Mouse (Mus musculus) adrenal gland, postnatal 25 days (tissue): ENCODE data around the gene Xpnpep2. TPM values are rescaled to one million over a fixed set of nuclear protein-coding genes. Genes with fewer than 3 reads are reported as not detected.

Source experiments
- DNase-seq: peaks from one replicate; pipeline ENCODE4 v3.0.0; 2021; ENCODE audit warnings: mixed read lengths
- total RNA-seq: library from RNA; stranded (reverse); gene quantifications from 2 replicates; pipeline ENCODE4 v1.2.3, GENCODE M21; 2021

Xpnpep2 gene
- total RNA-seq, 1 experiment from 2014 or later = 0.76 TPM

GRCm38 (mm10) chrX:48170368-48170767, 61.8 kb downstream of the Xpnpep2 start:
- no peak for DNase-seq

- DNase-seq = no peak
Measured at GRCm38 (mm10) chrX:48181844-48182243, 73.3 kb downstream of the Xpnpep2 start.

- no peak for DNase-seq
Measured at GRCm38 (mm10) chrX:48184703-48185102, 76.2 kb downstream of the Xpnpep2 start.

Other genes with a start within 250 kb of the Xpnpep2 start
- 24.7 and 35.9 TPM in 2 replicates for gene Smarca1, start 215.8 kb upstream of the Xpnpep2 start, total RNA-seq
- 64.2 and 68.0 TPM in 2 replicates for gene Ocrl, start 196.3 kb upstream of the Xpnpep2 start, total RNA-seq
- gene Apln, start 73.9 kb upstream of the Xpnpep2 start, total RNA-seq = 2.6 and 2.7 TPM in 2 replicates
- gene Sash3, start 37.7 kb downstream of the Xpnpep2 start, total RNA-seq = 0.43 and 0.82 TPM in 2 replicates
- gene Zdhhc9, start 100.2 kb downstream of the Xpnpep2 start, total RNA-seq = 18.4 and 22.2 TPM in 2 replicates
- 15.8 and 18.5 TPM in 2 replicates for gene Utp14a, start 148.1 kb downstream of the Xpnpep2 start, total RNA-seq
- 14.1 and 16.9 TPM in 2 replicates for gene Bcorl1, start 232.6 kb downstream of the Xpnpep2 start, total RNA-seq